In genomic region chr9:55199348-55199747, GRCm38 (mm10) we compare ENCODE assay signal across 9 mouse cellular contexts. TPM values are rescaled to one million over a fixed set of nuclear protein-coding genes. Genes with fewer than 3 reads are reported as not detected.
DNase-seq lines count a peak whose midpoint lies in the region; ATAC-seq and TF ChIP-seq lines count a peak whose summit lies in the region.
"Had no signal": no experiment of that assay in that cellular context is flagged by ENCODE, and none has a peak within 500 bp of the region (broad histone marks: within the 10 kb centered on the region; RNA-seq: fewer than 3 reads in every experiment).

No protein-coding gene starts in this region.

- no peak overlapping the region for H3K4me3 ChIP-seq in forebrain, postnatal 0 days (ENCODE audit: low read depth, low read length)
- H3K4me3 ChIP-seq in forebrain, embryonic 12.5 days (replicated peaks) = no peak overlapping the region
- H3K4me3 ChIP-seq in midbrain, postnatal 0 days (ENCODE audit: low read depth, low read length) = no peak overlapping the region
- H3K4me3 ChIP-seq in midbrain, embryonic 11.5 days (ENCODE audit: low read depth, low read length) = no peak overlapping the region

- H3K9ac ChIP-seq in forebrain, postnatal 0 days = no peak overlapping the region
- H3K9ac ChIP-seq in forebrain, embryonic 12.5 days = no peak overlapping the region
- H3K9ac ChIP-seq in midbrain, postnatal 0 days (replicated peaks; ENCODE audit: low read length, poor library complexity, severe bottlenecking) = no peak overlapping the region
- no peak overlapping the region for H3K9ac ChIP-seq in midbrain, embryonic 11.5 days (ENCODE audit: low read length)

- no peak overlapping the region for H3K4me2 ChIP-seq in forebrain, postnatal 0 days (ENCODE audit: low read depth)
- H3K4me2 ChIP-seq in forebrain, embryonic 12.5 days = no peak overlapping the region
- no peak overlapping the region for H3K4me2 ChIP-seq in midbrain, postnatal 0 days (ENCODE audit: low read depth, low read length, poor library complexity, severe bottlenecking)
- no peak overlapping the region for H3K4me2 ChIP-seq in midbrain, embryonic 11.5 days

- 60% methylated on average over 2 of the region's 2 CpGs for WGBS in forebrain, postnatal 0 days
- 77% methylated on average over 2 of the region's 2 CpGs for WGBS in forebrain, embryonic 12.5 days
- WGBS in midbrain, postnatal 0 days = 32% methylated on average over 2 of the region's 2 CpGs
- WGBS in midbrain, embryonic 11.5 days = 79% methylated on average over 2 of the region's 2 CpGs

- no peak overlapping the region for H3K27ac ChIP-seq in forebrain, postnatal 0 days (ENCODE audit: low read depth, low read length)
- H3K27ac ChIP-seq in forebrain, embryonic 12.5 days = no peak overlapping the region
- no peak overlapping the region for H3K27ac ChIP-seq in midbrain, postnatal 0 days (ENCODE audit: low read depth, low read length)
- H3K27ac ChIP-seq in midbrain, embryonic 11.5 days (ENCODE audit: low read depth, low read length) = no peak overlapping the region

- H3K4me1 ChIP-seq in forebrain, postnatal 0 days (ENCODE audit: insufficient read depth) = no peaks in the 10 kb centered on the region
- no peaks in the 10 kb centered on the region for H3K4me1 ChIP-seq in forebrain, embryonic 12.5 days
- no peaks in the 10 kb centered on the region for H3K4me1 ChIP-seq in midbrain, postnatal 0 days (ENCODE audit: insufficient read depth, low read length)
- H3K4me1 ChIP-seq in midbrain, embryonic 11.5 days (ENCODE audit: control insufficient read depth, insufficient read depth, low read length) = no peaks in the 10 kb centered on the region

- ATAC-seq in forebrain, postnatal 0 days = no peak
- no peak for ATAC-seq in forebrain, embryonic 12.5 days (ENCODE audit: low FRiP score)
- no peak for ATAC-seq in midbrain, postnatal 0 days (ENCODE audit: low FRiP score)
- ATAC-seq in midbrain, embryonic 11.5 days (ENCODE audit: low FRiP score) = no peak

- no peak for TF ChIP-seq CTCF in forebrain, postnatal 0 days (IDR thresholded peaks at IDR 0.05; ENCODE audit: low read depth)
- peak; percentile 35 for TF ChIP-seq CTCF in midbrain, postnatal 0 days (IDR thresholded peaks at IDR 0.05)

- no peaks in the 10 kb centered on the region for H3K9me3 ChIP-seq in forebrain, postnatal 0 days (ENCODE audit: low read length)
- H3K9me3 ChIP-seq in forebrain, embryonic 12.5 days = no peaks in the 10 kb centered on the region
- H3K9me3 ChIP-seq in midbrain, postnatal 0 days (ENCODE audit: low read length) = no peaks in the 10 kb centered on the region
- H3K9me3 ChIP-seq in midbrain, embryonic 11.5 days (ENCODE audit: control insufficient read depth, low read length) = no peaks in the 10 kb centered on the region

- H3K36me3 ChIP-seq in forebrain, postnatal 0 days (ENCODE audit: insufficient read depth) = peaks cover 6% of the 10 kb centered on the region; the same call in 1 of the 2 replicates
- H3K36me3 ChIP-seq in forebrain, embryonic 12.5 days (replicated peaks) = peaks cover 16% of the 10 kb centered on the region
- H3K36me3 ChIP-seq in midbrain, postnatal 0 days (ENCODE audit: insufficient read depth, low read length) = peaks cover 3% of the 10 kb centered on the region
- no peaks in the 10 kb centered on the region for H3K36me3 ChIP-seq in midbrain, embryonic 11.5 days (ENCODE audit: control insufficient read depth, insufficient read depth, low read length)

- DNase-seq in forebrain, postnatal 0 days = peak; percentile 5
- DNase-seq in midbrain, postnatal 0 days (ENCODE audit: low spot score) = peak; percentile 9
- DNase-seq in midbrain, embryonic 11.5 days (ENCODE audit: low spot score, missing footprints) = no peak
- peak; percentile 8 for DNase-seq in fibroblast of lung, adult 2 months (ENCODE audit: low read depth)
- peak; percentile 18 to 54 for DNase-seq in right cerebral cortex, postnatal 36 days (ENCODE audit: low spot score in 2 of 2)
- no peak for DNase-seq in kidney, postnatal 25 days
- DNase-seq in gastrocnemius, postnatal 25 days = no peak
- DNase-seq: layer of hippocampus, adult 9-11 months had no signal

- H3K27me3 ChIP-seq in forebrain, postnatal 0 days (ENCODE audit: insufficient read depth, low read length) = no peaks in the 10 kb centered on the region
- H3K27me3 ChIP-seq in forebrain, embryonic 12.5 days = no peaks in the 10 kb centered on the region
- no peaks in the 10 kb centered on the region for H3K27me3 ChIP-seq in midbrain, postnatal 0 days (ENCODE audit: insufficient read depth, low read length)
- H3K27me3 ChIP-seq in midbrain, embryonic 11.5 days (ENCODE audit: control insufficient read depth, insufficient read depth, low read length) = no peaks in the 10 kb centered on the region

RNA-seq across cellular contexts. Expression of gene Fbxo22, which starts 9.4 kb away (rescaled TPM):
- total RNA-seq in forebrain, postnatal 0 days (2014; rRNA removed) = 69.6 and 73.6 TPM in 2 replicates
- polyA plus RNA-seq in forebrain, postnatal 0 days (2015; fragmentation: Nextera tagmentation; extraction: Ambion mirVana) = 55.6 and 79.0 TPM in 2 replicates
- 86.4 and 87.9 TPM in 2 replicates for polyA plus RNA-seq in forebrain, embryonic 12.5 days (2016; fragmentation: Nextera tagmentation; extraction: Ambion mirVana)
- 57.1 and 61.5 TPM in 2 replicates for total RNA-seq in midbrain, postnatal 0 days (2014; rRNA removed)
- polyA plus RNA-seq in midbrain, postnatal 0 days (2015; fragmentation: Nextera tagmentation; extraction: Ambion mirVana) = 71.2 and 75.3 TPM in 2 replicates
- polyA plus RNA-seq in midbrain, embryonic 11.5 days (2014; fragmentation: Nextera tagmentation; extraction: Ambion mirVana) = 84.6 and 92.5 TPM in 2 replicates
- total RNA-seq in gastrocnemius, postnatal 25 days (2021) = 10 to 100 TPM; 18.2 to 18.6 TPM

RNA-seq across cellular contexts. Expression of gene Ube2q2, which starts 50.7 kb away (rescaled TPM):
- total RNA-seq in forebrain, postnatal 0 days (2014; rRNA removed) = 32.6 and 34.1 TPM in 2 replicates
- 24.9 and 32.3 TPM in 2 replicates for polyA plus RNA-seq in forebrain, postnatal 0 days (2015; fragmentation: Nextera tagmentation; extraction: Ambion mirVana)
- 44.8 and 46.5 TPM in 2 replicates for polyA plus RNA-seq in forebrain, embryonic 12.5 days (2016; fragmentation: Nextera tagmentation; extraction: Ambion mirVana)
- total RNA-seq in midbrain, postnatal 0 days (2014; rRNA removed) = 28.1 and 36.3 TPM in 2 replicates
- 33.5 and 34.5 TPM in 2 replicates for polyA plus RNA-seq in midbrain, postnatal 0 days (2015; fragmentation: Nextera tagmentation; extraction: Ambion mirVana)
- polyA plus RNA-seq in midbrain, embryonic 11.5 days (2014; fragmentation: Nextera tagmentation; extraction: Ambion mirVana) = 50.1 and 55.0 TPM in 2 replicates
- total RNA-seq in gastrocnemius, postnatal 25 days (2021) = 10 to 100 TPM; 27.2 to 31.4 TPM

Comparison
In these comparisons a context has a peak if more than half of its experiments do, and no peak if none do; other contexts are left out.
1. DNase-seq: peak in forebrain, postnatal 0 days (single experiment), midbrain, postnatal 0 days (single experiment), fibroblast of lung, adult 2 months (single experiment) and right cerebral cortex, postnatal 36 days (2 of 2); none in midbrain, embryonic 11.5 days (single experiment), kidney, postnatal 25 days (0 of 2) and gastrocnemius, postnatal 25 days (single experiment).